Mouse (Mus musculus): ENCODE results near the gene Borcs8. TPM values are rescaled to one million over a fixed set of nuclear protein-coding genes. Genes with fewer than 3 reads are reported as not detected.

Borcs8 gene
- total RNA-seq, 2 experiments from 2014 or later = 23.5 to 23.7 TPM

DNA sequence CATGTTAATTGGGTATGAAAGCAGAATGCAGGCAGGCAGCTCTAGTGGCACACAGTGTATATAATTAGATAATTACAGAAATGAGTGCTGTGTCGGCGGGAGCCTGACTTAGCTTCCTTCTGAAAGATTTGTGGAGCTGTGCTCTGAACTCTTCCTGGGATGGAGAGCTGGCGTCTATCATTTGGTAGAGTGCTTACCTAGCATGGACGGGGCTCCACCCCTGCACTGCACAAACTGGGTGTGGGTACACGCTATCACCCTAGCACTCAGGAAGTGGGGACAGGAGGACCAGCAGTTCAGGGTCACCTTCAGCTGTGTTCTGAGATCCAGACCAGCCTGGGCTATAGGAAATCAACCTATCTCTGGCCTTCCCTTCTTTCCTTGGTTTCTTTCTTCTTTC, 34.0 kb downstream of the Borcs8 start:
- intact Hi-C loops (cut with DNase I) = loop anchor here (2.0 kb wide), 1 partner anchor 43 kb away; the partner anchor contains the start of gene Nr2c2ap
- DNase-seq = no peak

DNA sequence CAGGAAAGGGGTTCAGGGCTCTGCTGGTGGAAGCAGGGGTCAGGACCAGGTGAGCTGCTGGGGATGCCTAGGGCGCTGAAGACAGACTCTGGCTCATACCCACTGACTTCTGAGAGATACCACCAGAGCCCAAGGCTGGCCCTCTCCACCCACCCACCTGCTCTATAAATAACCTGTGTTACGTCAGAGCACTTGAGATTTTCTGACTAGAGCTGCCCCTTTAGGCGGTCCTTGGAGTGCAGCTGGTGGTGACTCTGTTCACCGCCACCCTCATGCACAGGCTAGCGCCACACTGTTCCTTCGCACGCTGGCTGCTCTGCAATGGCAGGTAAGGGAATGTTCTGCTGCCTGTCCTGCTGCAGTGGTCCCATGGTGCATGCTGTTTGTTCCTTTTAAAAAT, 34.8 kb downstream of the Borcs8 start:
- DNase-seq = no peak
- intact Hi-C loops (cut with DNase I) = no loop called here

DNA sequence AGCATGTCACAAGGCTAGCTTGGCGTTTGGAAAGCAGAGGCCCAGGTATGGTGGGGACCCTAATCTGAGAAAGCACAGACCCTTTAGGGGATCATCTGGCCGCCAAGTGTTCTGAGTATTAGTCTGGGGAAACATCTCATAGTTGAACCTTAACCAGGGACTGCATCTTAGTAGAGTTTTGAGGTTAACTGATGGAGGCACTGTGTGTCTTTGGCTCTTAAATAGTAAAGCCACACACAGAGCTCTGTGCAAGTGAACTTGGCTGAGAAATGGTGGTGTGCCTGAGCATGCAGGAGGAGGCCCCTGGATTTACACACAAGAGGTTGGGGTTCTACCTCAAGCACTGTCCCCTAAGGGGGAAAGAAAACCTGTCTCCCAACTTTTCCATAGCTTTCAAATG, 38.9 kb downstream of the Borcs8 start:
- intact Hi-C loops (cut with DNase I) = no loop called here
- DNase-seq = no peak

DNA sequence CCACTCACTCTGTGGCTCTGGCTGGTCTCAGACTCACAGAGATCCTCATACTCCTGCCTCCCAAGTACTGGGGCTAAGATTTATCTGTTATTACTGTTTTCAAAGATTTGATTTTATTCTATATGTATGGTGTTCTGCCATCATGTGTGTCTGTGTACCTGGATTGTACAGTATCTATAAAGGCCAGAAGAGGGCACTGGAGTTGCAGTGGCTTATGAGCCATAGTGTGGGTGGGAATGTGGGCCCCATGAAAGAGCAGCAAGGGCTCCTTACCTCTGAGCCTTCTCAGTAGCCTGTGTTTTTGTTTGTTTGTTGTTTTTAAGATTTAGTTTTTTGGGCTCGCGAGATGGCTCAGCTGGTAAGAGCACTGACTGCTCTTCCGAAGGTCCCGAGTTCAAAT, 39.8 kb downstream of the Borcs8 start:
- DNase-seq = no peak
- intact Hi-C loops (cut with DNase I) = loop anchor here (1.0 kb wide), 1 partner anchor 44 kb away; no protein-coding TSS in a partner anchor

DNA sequence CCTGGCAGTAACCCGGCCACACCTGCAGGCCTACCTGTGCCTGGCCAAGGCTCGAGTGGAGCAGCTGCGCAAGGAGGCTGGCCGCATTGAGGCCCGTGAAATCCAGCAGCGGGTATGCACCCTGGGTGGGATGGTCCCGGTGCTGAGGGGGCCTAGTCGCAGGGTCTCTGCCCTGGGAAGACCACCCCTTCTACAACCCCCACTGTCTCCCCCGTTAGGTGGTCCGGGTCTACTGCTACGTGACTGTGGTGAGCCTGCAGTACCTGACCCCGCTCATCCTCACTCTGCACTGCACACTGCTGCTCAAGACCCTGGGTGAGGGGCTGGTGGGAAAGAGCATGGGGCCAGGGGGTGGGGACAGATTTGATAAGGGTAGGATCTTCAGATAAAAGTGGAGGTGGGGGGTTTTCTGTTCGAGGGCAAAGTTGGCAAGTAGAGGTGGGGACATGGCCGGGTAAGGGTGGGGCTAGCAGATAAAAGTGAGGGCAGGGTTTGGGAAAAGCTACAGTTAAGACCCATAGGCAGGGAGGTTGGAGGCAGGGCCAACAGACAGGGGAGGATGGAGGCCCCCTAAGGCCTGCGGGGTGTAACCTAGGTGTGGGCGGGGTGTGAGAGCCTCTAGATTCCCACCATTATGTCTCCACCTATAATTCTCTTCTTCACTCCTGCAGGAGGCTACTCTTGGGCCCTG, 42.1 kb downstream of the Borcs8 start:
- intact Hi-C loops (cut with DNase I) = no loop called here
- DNase-seq = no peak

DNA sequence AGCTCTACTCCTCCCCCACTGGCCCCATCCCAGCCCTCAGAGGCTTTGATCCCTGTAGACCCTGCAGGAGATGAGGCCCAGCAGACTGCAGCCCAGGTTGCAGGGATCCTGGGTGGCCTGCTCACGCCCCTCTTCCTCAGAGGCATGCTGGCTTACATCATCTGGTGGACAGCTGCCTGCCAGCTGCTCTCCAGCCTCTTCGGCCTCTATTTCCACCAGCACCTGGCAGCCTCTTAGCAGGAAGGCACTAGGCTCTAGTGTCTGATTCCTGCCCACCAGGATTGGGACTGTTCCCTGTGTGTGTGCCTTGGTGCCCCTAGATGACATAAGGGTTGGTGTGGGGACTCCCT, 42.6 kb downstream of the Borcs8 start:
- intact Hi-C loops (cut with DNase I) = no loop called here
- no peak for DNase-seq

DNA sequence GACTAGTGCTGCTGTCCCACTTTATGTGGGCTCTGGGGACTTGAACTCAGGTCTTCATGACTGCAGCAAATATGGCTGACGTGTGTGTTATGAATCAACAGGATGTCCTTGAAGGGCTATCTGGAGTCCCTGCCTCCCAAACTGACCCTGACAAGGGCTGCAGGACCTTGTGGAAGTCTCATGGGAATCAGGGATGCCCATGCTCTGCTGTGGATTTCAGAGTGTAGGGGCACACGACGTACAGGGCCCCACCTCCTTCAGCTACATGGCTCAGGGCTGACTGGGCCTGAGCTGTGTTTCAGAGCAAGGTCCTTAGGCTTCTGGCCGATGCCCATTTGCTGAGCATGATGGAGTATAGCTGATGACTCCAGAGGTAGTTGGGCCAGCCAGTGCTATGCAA, 43.9 kb downstream of the Borcs8 start:
- DNase-seq = no peak
- intact Hi-C loops (cut with DNase I) = no loop called here

DNA sequence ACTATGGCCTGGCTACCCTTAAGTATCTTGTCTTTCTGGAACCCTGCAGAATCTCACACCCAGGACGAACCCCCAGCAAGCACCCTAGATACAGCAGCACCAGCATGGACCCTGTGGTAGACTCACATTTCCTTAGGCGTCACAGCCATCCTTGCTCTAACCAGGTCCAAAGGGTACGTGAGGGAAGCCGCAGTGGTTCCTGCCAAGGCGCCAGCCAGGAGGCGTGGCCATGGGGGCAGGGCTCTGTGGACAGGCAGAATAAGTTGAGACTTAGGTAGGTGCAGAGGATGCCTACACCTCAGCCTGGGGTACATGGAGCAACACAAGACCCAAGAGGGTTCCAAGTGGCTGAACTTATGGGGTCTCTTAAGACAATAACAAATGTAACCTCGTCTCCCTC, 49.4 kb downstream of the Borcs8 start:
- DNase-seq = no peak
- intact Hi-C loops (cut with DNase I) = no loop called here

DNA sequence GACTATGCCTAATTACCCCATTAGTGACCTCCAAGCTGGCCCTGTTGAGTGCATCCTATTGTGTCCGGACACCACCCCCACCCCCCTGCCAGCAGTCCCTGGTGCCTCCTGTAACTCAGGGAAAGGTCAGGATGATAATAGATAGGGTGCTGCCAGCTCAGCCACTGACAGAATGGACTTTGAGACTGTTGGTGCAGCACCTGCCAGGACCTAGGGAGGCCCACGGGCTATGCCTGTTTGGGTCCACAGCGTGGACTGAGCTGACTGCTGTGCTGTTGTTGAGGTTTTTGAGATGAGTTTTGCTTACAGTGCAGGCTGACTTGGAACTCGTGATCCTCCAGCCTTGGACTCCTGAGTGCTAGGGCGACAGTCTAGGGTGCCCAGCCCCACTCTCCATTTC, 53.9 kb downstream of the Borcs8 start:
- no peak for DNase-seq
- intact Hi-C loops (cut with DNase I) = no loop called here

DNA sequence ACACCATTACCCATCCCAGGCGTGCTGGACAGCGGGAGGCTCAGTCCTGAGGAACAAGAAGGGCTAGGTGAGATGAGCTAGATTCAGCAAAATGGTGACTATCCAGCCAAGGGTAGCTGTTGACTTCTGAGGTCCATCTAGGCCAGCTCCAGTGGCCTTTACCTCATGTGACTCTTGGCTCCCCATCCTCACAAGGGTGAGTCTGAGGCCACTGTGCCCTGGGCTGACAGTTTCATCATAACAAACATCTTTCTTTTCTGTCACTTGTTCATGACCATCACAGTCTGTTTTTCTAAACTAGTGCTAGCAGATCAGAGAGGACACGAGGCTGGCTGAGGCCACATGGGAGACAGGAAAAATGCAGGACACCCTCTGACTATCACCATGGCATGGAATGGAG, 54.9 kb downstream of the Borcs8 start:
- intact Hi-C loops (cut with DNase I) = no loop called here
- no peak for DNase-seq

DNA sequence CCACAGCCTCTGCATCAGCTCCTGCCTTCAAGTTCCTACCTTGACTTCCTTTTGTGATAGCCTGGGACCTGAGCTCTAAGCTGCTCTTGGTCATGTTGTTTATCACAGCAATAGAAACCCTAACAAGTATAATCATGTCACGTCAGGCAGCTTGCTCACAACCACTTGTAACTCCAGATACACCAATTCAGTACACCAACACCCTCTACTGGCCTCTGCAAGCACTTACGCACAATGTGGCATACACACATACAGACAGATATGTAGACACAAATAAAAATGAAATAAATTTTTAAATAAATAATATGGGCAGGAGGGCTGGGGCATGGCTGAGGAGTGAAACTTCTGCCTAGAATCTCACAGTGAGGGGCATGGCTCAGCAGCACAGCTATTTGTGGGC, 56.5 kb downstream of the Borcs8 start:
- DNase-seq = no peak
- intact Hi-C loops (cut with DNase I) = no loop called here

Small RNAs within 50 kb of the gene (microRNA-seq; reads per million reads assigned to microRNA genes)
- 0 reads per million in 2 experiments for gene Mir7066 (ENCODE audit: borderline number of aligned reads in 2 of 2)

Other genes starting within 250 kb of the Borcs8 start
- not detected for gene Tssk6, start 237.3 kb upstream of the Borcs8 start, total RNA-seq (2021)
- 100 to 1,000 TPM; 451 to 482 TPM for gene Ndufa13, start 236.9 kb upstream of the Borcs8 start, total RNA-seq (2021)
- 10 to 100 TPM in 1 of 2 experiments, 1 to 10 TPM in 1; 9.1 to 12.1 TPM for gene Yjefn3, start 236.8 kb upstream of the Borcs8 start, total RNA-seq (2021)
- gene Gatad2a, start 143.1 kb upstream of the Borcs8 start, total RNA-seq (2021) = 10 to 100 TPM; 31.6 to 36.5 TPM
- 10 to 100 TPM; 35.3 to 38.6 TPM for gene Mau2, start 96.8 kb upstream of the Borcs8 start, total RNA-seq (2021)
- 10 to 100 TPM; 18.7 to 22.0 TPM for gene Sugp1, start 96.7 kb upstream of the Borcs8 start, total RNA-seq (2021)
- 1 to 10 TPM in 1 of 2 experiments, under 1 TPM in 1; 0.97 to 1.1 TPM for gene Tm6sf2, start 66.6 kb upstream of the Borcs8 start, total RNA-seq (2021)
- not detected for gene Hapln4, start 56.0 kb upstream of the Borcs8 start, total RNA-seq (2021)
- gene Ncan, start 18.6 kb upstream of the Borcs8 start, total RNA-seq (2021) = under 1 TPM in 1 of 2 experiments, not detected in 1; 0.06 TPM
- 1 to 10 TPM; 8.3 to 8.5 TPM for gene Nr2c2ap, start 8.2 kb upstream of the Borcs8 start, total RNA-seq (2021)
- 10 to 100 TPM; 17.2 to 19.6 TPM for gene Rfxank, start 345 bp upstream of the Borcs8 start, total RNA-seq (2021)
- gene Mef2b, start 212 bp downstream of the Borcs8 start, total RNA-seq (2021) = under 1 TPM; 0.25 to 0.49 TPM
- gene Tmem161a, start 32.9 kb downstream of the Borcs8 start, total RNA-seq (2021) = 100 to 1,000 TPM in 1 of 2 experiments, 10 to 100 TPM in 1; 99.2 to 103 TPM
- gene Slc25a42, start 72.8 kb downstream of the Borcs8 start, total RNA-seq (2021) = 10 to 100 TPM; 53.2 to 66.7 TPM
- gene Sugp2, start 94.7 kb downstream of the Borcs8 start, total RNA-seq (2021) = 10 to 100 TPM; 41.4 to 43.0 TPM
- 1 to 10 TPM; 6.2 to 7.0 TPM for gene Armc6, start 95.0 kb downstream of the Borcs8 start, total RNA-seq (2021)
- gene Homer3, start 143.3 kb downstream of the Borcs8 start, total RNA-seq (2021) = 10 to 100 TPM in 1 of 2 experiments, 1 to 10 TPM in 1; 8.5 to 10.5 TPM
- gene Ddx49, start 163.0 kb downstream of the Borcs8 start, total RNA-seq (2021) = 10 to 100 TPM; 25.8 to 34.5 TPM
- gene Cope, start 163.0 kb downstream of the Borcs8 start, total RNA-seq (2021) = 100 to 1,000 TPM; 157 TPM
- gene Cers1, start 176.3 kb downstream of the Borcs8 start, total RNA-seq (2021) = under 1 TPM; 0.33 to 0.64 TPM
- gene Gdf1, start 190.3 kb downstream of the Borcs8 start, total RNA-seq (2021) = not detected
- gene Upf1, start 213.8 kb downstream of the Borcs8 start, total RNA-seq (2021) = 10 to 100 TPM; 45.4 to 46.0 TPM
- 1 to 10 TPM; 4.3 to 5.6 TPM for gene Comp, start 234.1 kb downstream of the Borcs8 start, total RNA-seq (2021)